Mouse (Mus musculus) embryo, embryonic 11 days (tissue): ENCODE data around the gene Slc39a7.
A peak's percentile ranks its signal among the peaks of the same experiment; 100 is the strongest.
"Not testable (repeated sequence)": the region's sequence is repeated elsewhere in the genome, so short reads cannot be mapped to it uniquely, and the experiment has no call there.

Source experiments
- DNase-seq: peaks from one replicate; pipeline ENCODE4 v3.0.0-alpha.2; 2015

Slc39a7 gene

GRCm38 (mm10) chr17:33999341-34000149, 31.9 kb downstream of the Slc39a7 start:
- peak; percentile 27 for DNase-seq

GRCm38 (mm10) chr17:33998697-33999096, 32.8 kb downstream of the Slc39a7 start:
- not testable (repeated sequence) for DNase-seq

- DNase-seq, result not testable (repeated sequence)
Measured at GRCm38 (mm10) chr17:33997025-33997424, 34.5 kb downstream of the Slc39a7 start.

GRCm38 (mm10) chr17:33995651-33996050, 35.8 kb downstream of the Slc39a7 start:
- DNase-seq, result no peak

- no peak for DNase-seq
Measured at GRCm38 (mm10) chr17:33994959-33995358, 36.5 kb downstream of the Slc39a7 start.

- peak; percentile 88 for DNase-seq
Measured at GRCm38 (mm10) chr17:33991788-33992664, 39.5 kb downstream of the Slc39a7 start.

GRCm38 (mm10) chr17:33982136-33982535, 49.3 kb downstream of the Slc39a7 start:
- peak; percentile 60 for DNase-seq

GRCm38 (mm10) chr17:33981192-33981909, 50.1 kb downstream of the Slc39a7 start:
- DNase-seq, result peak; percentile 95

GRCm38 (mm10) chr17:33980181-33981035, 51.1 kb downstream of the Slc39a7 start:
- no peak for DNase-seq

- DNase-seq, result no peak
Measured at GRCm38 (mm10) chr17:33979512-33980050, 51.9 kb downstream of the Slc39a7 start.

GRCm38 (mm10) chr17:33978631-33979031, 52.9 kb downstream of the Slc39a7 start:
- peak; percentile 65 for DNase-seq
